Mouse (Mus musculus): ENCODE results near the gene Skint6. TPM values are rescaled to one million over a fixed set of nuclear protein-coding genes. Genes with fewer than 3 reads are reported as not detected.
"Not testable (repeated sequence)": the region's sequence is repeated elsewhere in the genome, so short reads cannot be mapped to it uniquely, and the experiment has no call there.

Skint6 gene
- total RNA-seq (2021) = not detected
- long read RNA-seq, experiment 1 = 0 reads
- long read RNA-seq, experiment 2 = 0 reads

DNA sequence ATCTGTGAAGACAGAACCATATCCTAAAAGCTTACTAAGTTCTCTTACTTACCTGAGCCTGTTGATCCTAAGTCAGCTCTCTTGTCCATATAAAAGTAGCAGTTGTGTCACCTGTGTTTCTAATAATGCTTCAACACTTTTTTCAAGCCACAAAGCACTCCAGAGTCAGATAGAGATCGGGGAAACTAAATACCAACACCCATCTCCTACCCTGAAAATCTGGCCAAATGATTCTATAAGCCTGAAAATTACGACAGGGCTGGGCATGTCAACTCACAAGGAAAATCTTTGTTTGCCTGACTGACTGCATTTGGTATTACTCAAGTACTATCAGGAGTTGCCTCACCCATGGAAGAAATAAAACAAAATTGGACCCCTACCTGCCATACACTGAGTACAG is at the start of gene Skint6:
Skint6 (minus strand) TSS at position 101 of the 400 bp plus-strand sequence.
- no peak for DNase-seq

- DNase-seq = no peak
These were observed 34.1 kb upstream of the Skint6 start for GRCm38 (mm10) chr4:113320911-113321310.

DNA sequence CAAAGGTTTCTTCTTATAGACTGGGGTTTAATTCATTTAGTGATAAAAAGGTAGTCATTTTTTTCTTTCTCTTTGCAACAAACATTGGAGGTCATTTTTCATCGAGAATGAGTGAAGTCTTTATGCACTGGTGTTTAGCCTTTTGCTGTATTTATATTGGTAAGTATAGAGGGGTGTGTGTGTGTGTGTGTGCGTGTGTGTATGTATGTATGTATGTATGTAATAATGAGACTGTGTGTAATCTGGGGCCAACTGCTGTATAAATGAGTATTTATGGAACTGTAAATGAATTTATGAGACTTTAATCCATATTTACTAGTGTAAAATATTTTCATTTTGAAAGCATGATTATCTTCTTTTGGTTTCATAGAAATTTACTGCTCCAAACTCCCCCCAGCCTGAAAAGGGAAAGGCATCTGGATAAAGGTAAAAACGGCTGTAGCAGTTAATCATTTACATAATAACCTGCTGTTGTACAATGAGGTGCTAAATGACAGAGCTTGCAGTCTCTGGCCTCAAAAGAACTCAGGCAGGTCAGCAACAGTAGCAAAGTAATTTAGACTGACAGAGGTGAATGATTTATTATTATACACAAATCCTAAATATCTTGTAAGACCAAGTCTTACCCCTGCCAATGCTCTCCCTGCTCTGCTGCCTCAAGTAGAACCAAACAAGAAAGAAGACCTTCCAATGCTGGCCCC is 15.2 kb upstream of the Skint6 start:
- no peak for DNase-seq

- no peak for DNase-seq
These were observed 23.3 kb downstream of the Skint6 start for GRCm38 (mm10) chr4:113263363-113264060.

GRCm38 (mm10) chr4:113245808-113246207 is 41.0 kb downstream of the Skint6 start:
- DNase-seq = no peak

DNA sequence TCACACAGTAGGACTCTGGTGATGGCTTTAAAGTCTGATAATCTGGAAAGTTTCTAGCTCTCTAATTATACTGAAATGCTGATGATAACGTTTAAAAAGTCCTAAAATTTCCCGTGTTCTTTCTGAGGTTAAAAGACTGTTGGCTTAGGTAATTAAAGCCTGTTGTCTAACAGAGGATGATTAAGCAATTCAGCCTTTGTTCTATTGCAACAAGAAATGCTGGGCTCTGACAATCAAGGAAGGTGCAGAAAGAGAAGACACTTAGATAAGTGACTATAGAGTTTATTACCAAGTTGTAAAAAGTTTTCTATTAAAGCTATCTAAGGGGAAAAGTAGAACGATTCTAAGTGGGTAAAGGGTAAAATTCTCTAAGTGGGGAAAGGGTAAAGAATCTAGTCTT is 219.2 kb downstream of the Skint6 start:
- DNase-seq = no peak

- not testable (repeated sequence) for DNase-seq
These were observed 307.6 kb downstream of the Skint6 start for GRCm38 (mm10) chr4:112979160-112979559.

DNA sequence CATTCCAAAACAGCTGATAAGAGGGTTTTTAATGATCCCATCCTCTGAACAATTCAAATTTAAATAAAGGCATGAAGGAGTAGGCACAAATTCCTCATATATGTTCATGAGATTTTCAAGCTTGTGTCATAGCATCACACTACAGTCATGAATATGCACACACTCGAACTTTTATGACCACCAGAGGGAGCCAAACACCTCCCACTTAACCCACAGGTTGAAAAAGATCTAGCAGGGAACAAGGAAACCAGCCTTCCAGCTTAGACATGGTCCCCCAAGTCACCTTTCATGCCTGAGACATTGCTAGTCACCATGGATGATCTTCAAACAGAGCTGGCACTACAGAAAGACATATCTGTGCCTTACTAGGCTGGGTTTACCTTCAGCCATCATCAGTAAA is 496.1 kb downstream of the Skint6 start:
- DNase-seq = no peak

DNA sequence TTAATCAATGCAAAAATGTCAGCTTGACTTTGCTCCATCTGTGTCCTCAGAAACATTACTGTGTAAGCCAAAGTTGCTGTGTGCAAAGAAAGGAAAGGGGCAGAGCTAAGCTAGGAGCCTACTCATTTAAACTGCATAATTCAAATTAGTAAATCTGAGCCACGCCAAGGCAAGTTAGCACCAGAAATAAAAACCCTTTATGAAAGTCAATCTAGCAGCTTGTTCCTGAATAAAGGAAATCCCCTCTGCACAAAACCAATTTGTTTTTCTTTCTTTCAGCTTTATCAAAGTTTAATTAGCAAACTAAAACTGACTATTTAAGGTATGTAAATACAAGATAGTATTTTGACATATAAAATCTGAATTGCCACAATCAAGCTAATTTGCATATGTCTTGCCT is 512.0 kb downstream of the Skint6 start, which contains the start of gene Skint10:
Skint10 (minus strand) TSS at position 101 of the 400 bp plus-strand sequence.
- no peak for DNase-seq
